Mouse (Mus musculus) G1E (cell line): ENCODE measurements around the gene Pgap1.

Experiments used
- CTCF ChIP-seq: IDR thresholded peaks from 2 replicates; pipeline ENCODE4 v1.5.1; 2012; ENCODE audit warnings: low read depth, low read length, inconsistent platforms, mixed read lengths
- GATA1 ChIP-seq: IDR thresholded peaks from 2 replicates; pipeline ENCODE4 v1.6.1; 2012; ENCODE audit warnings: borderline replicate concordance, low read length, inconsistent platforms, mixed read lengths

GRCm38 (mm10) chr1:54597594-54598217, 40.2 kb upstream of the Pgap1 start:
- no peak for TF ChIP-seq CTCF
- no peak for TF ChIP-seq GATA1
